Comparison of ENCODE assay signal across 7 mouse cellular contexts in the genomic region with DNA sequence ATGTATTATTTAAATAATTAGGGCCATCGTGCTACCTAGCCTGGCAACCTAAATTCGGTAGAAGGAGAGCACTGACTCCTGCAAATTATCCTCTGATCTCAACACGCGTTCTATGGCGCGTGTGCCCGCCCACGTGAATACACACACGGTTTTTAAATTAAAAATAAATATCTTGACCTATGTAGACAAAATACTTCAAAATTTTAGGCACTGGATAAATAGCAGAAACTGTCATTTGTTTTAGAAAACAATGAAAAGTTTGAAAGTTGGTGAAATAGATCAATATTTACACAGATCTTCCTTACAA. TPM values are rescaled to one million over a fixed set of nuclear protein-coding genes. Genes with fewer than 3 reads are reported as not detected.
DNase-seq lines count a peak whose midpoint lies in the region; ATAC-seq and TF ChIP-seq lines count a peak whose summit lies in the region.

No protein-coding gene starts in this region.

- TF ChIP-seq CTCF in liver, adult 2 months (IDR thresholded peaks at IDR 0.05; ENCODE audit: low read depth, low read length) = no peak

- no peak for TF ChIP-seq POLR2A in liver, adult 2 months (IDR thresholded peaks at IDR 0.05; ENCODE audit: extremely low read depth, insufficient read depth, low read length)

- H3K4me3 ChIP-seq in neural tube, embryonic 11.5 days (ENCODE audit: low read depth, low read length) = peak overlapping the region; percentile 74
- H3K4me3 ChIP-seq in forebrain, embryonic 11.5 days (ENCODE audit: low read depth, low read length) = peak overlapping the region; percentile 64
- H3K4me3 ChIP-seq in liver, adult 2 months (ENCODE audit: insufficient read depth, low read depth, low read length) = peak overlapping the region; percentile 54; the same call in 1 of the 2 replicates
- H3K4me3 ChIP-seq in stomach, embryonic 16.5 days (replicated peaks; ENCODE audit: low read length) = peak overlapping the region; percentile 80

- peak overlapping the region; percentile 30 for H3K4me2 ChIP-seq in neural tube, embryonic 11.5 days (ENCODE audit: low read depth)
- H3K4me2 ChIP-seq in forebrain, embryonic 11.5 days (ENCODE audit: low read depth, low read length, severe bottlenecking) = peak overlapping the region; percentile 41
- peak overlapping the region; percentile 81 for H3K4me2 ChIP-seq in stomach, embryonic 16.5 days (ENCODE audit: low read depth, low read length)

- H3K4me1 ChIP-seq in neural tube, embryonic 11.5 days (ENCODE audit: control insufficient read depth, insufficient read depth, low read length) = peaks cover 7% of the 10 kb centered on the region
- H3K4me1 ChIP-seq in forebrain, embryonic 11.5 days (replicated peaks; ENCODE audit: control insufficient read depth, insufficient read depth, low read length) = 0 out of 2 replicates have a peak, but pooled peaks cover 2% of the 10 kb centered on the region
- peaks cover 3% of the 10 kb centered on the region; the same call in 1 of the 2 replicates for H3K4me1 ChIP-seq in liver, adult 2 months (ENCODE audit: control insufficient read depth, insufficient read depth, low read length)
- H3K4me1 ChIP-seq in stomach, embryonic 16.5 days (ENCODE audit: control insufficient read depth, insufficient read depth, low read length) = peaks cover 7% of the 10 kb centered on the region; the same call in 1 of the 2 replicates

- no peak for DNase-seq in neural tube, embryonic 11.5 days (ENCODE audit: low spot score)
- DNase-seq in neural tube, embryonic 10.5 days (ENCODE audit: extremely low spot score, low spot score) = no peak
- DNase-seq in forebrain, embryonic 11.5 days (ENCODE audit: low spot score) = no peak
- DNase-seq in liver, adult 2 months (ENCODE audit: extremely low read depth, low read depth, low spot score) = no peak
- no peak for DNase-seq in thymus, adult 18-20 months
- DNase-seq in thymus, postnatal 4 days = no peak

- no peak overlapping the region for H3K9ac ChIP-seq in neural tube, embryonic 11.5 days (ENCODE audit: low read length)
- peak overlapping the region; percentile 35; the same call in 1 of the 2 replicates for H3K9ac ChIP-seq in forebrain, embryonic 11.5 days (ENCODE audit: low read length)
- H3K9ac ChIP-seq in liver, adult 2 months (ENCODE audit: low read depth, low read length) = no peak overlapping the region
- peak overlapping the region; percentile 69 for H3K9ac ChIP-seq in stomach, embryonic 16.5 days (ENCODE audit: low read length)

- no peak for ATAC-seq in neural tube, embryonic 11.5 days (ENCODE audit: insufficient read depth, low FRiP score, low TSS enrichment)
- ATAC-seq in forebrain, embryonic 11.5 days (replicated peaks; ENCODE audit: low FRiP score) = no peak
- no peak for ATAC-seq in stomach, embryonic 16.5 days (ENCODE audit: insufficient read depth, low FRiP score)

- no peaks in the 10 kb centered on the region for H3K27me3 ChIP-seq in neural tube, embryonic 11.5 days (ENCODE audit: control insufficient read depth, insufficient read depth, low read length)
- H3K27me3 ChIP-seq in forebrain, embryonic 11.5 days (ENCODE audit: control insufficient read depth, insufficient read depth, low read length) = no peaks in the 10 kb centered on the region
- no peaks in the 10 kb centered on the region for H3K27me3 ChIP-seq in liver, adult 2 months (ENCODE audit: control insufficient read depth, insufficient read depth, low read length)
- H3K27me3 ChIP-seq in stomach, embryonic 16.5 days (ENCODE audit: control insufficient read depth, insufficient read depth, low read length) = no peaks in the 10 kb centered on the region

- H3K79me2 ChIP-seq in liver, adult 2 months (ENCODE audit: control insufficient read depth, insufficient read depth, low read length) = no peaks in the 10 kb centered on the region; the same call in 1 of the 2 replicates

- H3K36me3 ChIP-seq in neural tube, embryonic 11.5 days (ENCODE audit: control insufficient read depth, insufficient read depth, low read length) = 0 out of 2 replicates have a peak, but pooled peaks cover 2% of the 10 kb centered on the region
- peaks cover 2% of the 10 kb centered on the region; the same call in 1 of the 2 replicates for H3K36me3 ChIP-seq in forebrain, embryonic 11.5 days (ENCODE audit: control insufficient read depth, insufficient read depth, low read length)
- H3K36me3 ChIP-seq in liver, adult 2 months (ENCODE audit: control insufficient read depth, insufficient read depth, low read length) = peaks cover 11% of the 10 kb centered on the region
- H3K36me3 ChIP-seq in stomach, embryonic 16.5 days (ENCODE audit: control insufficient read depth, insufficient read depth, low read length) = peaks cover 10% of the 10 kb centered on the region; the same call in 1 of the 2 replicates

- WGBS in neural tube, embryonic 11.5 days = 6% methylated on average over 9 of the region's 9 CpGs
- WGBS in forebrain, embryonic 11.5 days = 14% methylated on average over 9 of the region's 9 CpGs
- 4% methylated on average over 9 of the region's 9 CpGs for WGBS in liver, adult 2 months
- 2% methylated on average over 9 of the region's 9 CpGs for WGBS in stomach, embryonic 16.5 days

- H3K27ac ChIP-seq in neural tube, embryonic 11.5 days (ENCODE audit: low read depth, low read length) = no peak overlapping the region
- no peak overlapping the region for H3K27ac ChIP-seq in forebrain, embryonic 11.5 days (ENCODE audit: low read depth, low read length)
- no peak overlapping the region for H3K27ac ChIP-seq in liver, adult 2 months (replicated peaks; ENCODE audit: insufficient read depth, low read depth, low read length)
- peak overlapping the region; percentile 58 for H3K27ac ChIP-seq in stomach, embryonic 16.5 days (ENCODE audit: low read length)

- H3K9me3 ChIP-seq in neural tube, embryonic 11.5 days (ENCODE audit: control insufficient read depth, low read length) = no peaks in the 10 kb centered on the region
- H3K9me3 ChIP-seq in forebrain, embryonic 11.5 days (ENCODE audit: control insufficient read depth, low read length) = no peaks in the 10 kb centered on the region
- H3K9me3 ChIP-seq in stomach, embryonic 16.5 days (replicated peaks; ENCODE audit: control insufficient read depth, low read length) = no peaks in the 10 kb centered on the region

RNA-seq across cellular contexts. Expression of gene Utp6, which starts 0.6 kb away (rescaled TPM):
- 84.3 and 87.2 TPM in 2 replicates for polyA plus RNA-seq in neural tube, embryonic 11.5 days (2014; fragmentation: Nextera tagmentation; extraction: Ambion mirVana)
- 90.7 and 91.8 TPM in 2 replicates for polyA plus RNA-seq in forebrain, embryonic 11.5 days (2014; fragmentation: Nextera tagmentation; extraction: Ambion mirVana)
- 21.5 and 26.6 TPM in 2 replicates for total RNA-seq in liver, adult 2 months (2014; rRNA removed)
- polyA plus RNA-seq in liver, adult 2 months (2012; rRNA removed) = 4.2 and 5.2 TPM in 2 replicates
- 40.2 and 50.4 TPM in 2 replicates for polyA plus RNA-seq in stomach, embryonic 16.5 days (2015; fragmentation: Nextera tagmentation; extraction: Ambion mirVana)

RNA-seq across cellular contexts. Expression of gene Suz12, which starts 30.1 kb away (rescaled TPM):
- 21.3 TPM in 2 replicates for polyA plus RNA-seq in neural tube, embryonic 11.5 days (2014; fragmentation: Nextera tagmentation; extraction: Ambion mirVana)
- polyA plus RNA-seq in forebrain, embryonic 11.5 days (2014; fragmentation: Nextera tagmentation; extraction: Ambion mirVana) = 33.6 and 35.4 TPM in 2 replicates
- total RNA-seq in liver, adult 2 months (2014; rRNA removed) = 14.5 and 17.1 TPM in 2 replicates
- 2.5 and 2.7 TPM in 2 replicates for polyA plus RNA-seq in liver, adult 2 months (2012; rRNA removed)
- polyA plus RNA-seq in stomach, embryonic 16.5 days (2015; fragmentation: Nextera tagmentation; extraction: Ambion mirVana) = 13.5 and 17.8 TPM in 2 replicates

Comparison
In these comparisons a context has a peak if more than half of its experiments do, and no peak if none do; other contexts are left out.
1. H3K4me2 ChIP-seq: peak in every context shown above with its lines; median percentile 81 in stomach, embryonic 16.5 days; 41 in forebrain, embryonic 11.5 days; 30 in neural tube, embryonic 11.5 days.
2. H3K9ac ChIP-seq: peak in forebrain, embryonic 11.5 days (single experiment) and stomach, embryonic 16.5 days (single experiment); none in neural tube, embryonic 11.5 days (single experiment) and liver, adult 2 months (single experiment).
3. Peak in every context shown above with its lines, with median percentiles within 50 percentile points of each other: H3K4me3 ChIP-seq.